Mouse (Mus musculus) hindbrain, embryonic 14.5 days (tissue): ENCODE results near the gene Pdlim4. TPM values are rescaled to one million over a fixed set of nuclear protein-coding genes. Genes with fewer than 3 reads are reported as not detected.

Experiments
- ATAC-seq: fragments of 200-750 bp; cut with Nextera tagmentation; 2 replicates; pipeline ENCODE4 v1.8.0; 2017; ENCODE audit warnings: moderate number of reproducible peaks, mild to moderate bottlenecking, moderate TSS enrichment, moderate library complexity; ENCODE audit not compliant: low FRiP score
- DNase-seq: peaks from one replicate; pipeline ENCODE4 v3.0.0-alpha.2; 2015; ENCODE audit warnings: low spot score
- H3K27ac ChIP-seq: fragments of 300-500 bp; sonication (generic); 2 replicates; pipeline ENCODE4 v1.5.1; 2014; ENCODE audit warnings: mild to moderate bottlenecking, moderate library complexity
- H3K27me3 ChIP-seq: fragments of 300-500 bp; sonication (generic); 2 replicates; pipeline ENCODE4 v1.6.1; 2014; ENCODE audit warnings: mild to moderate bottlenecking, low read length, mixed read lengths; ENCODE audit not compliant: control insufficient read depth, insufficient read depth
- H3K36me3 ChIP-seq: fragments of 300-500 bp; sonication (generic); replicated peaks from 2 replicates; pipeline ENCODE4 v1.6.1; 2014; ENCODE audit not compliant: control insufficient read depth, insufficient read depth
- H3K4me1 ChIP-seq: fragments of 300-500 bp; sonication (generic); replicated peaks from 2 replicates; pipeline ENCODE4 v1.6.1; 2014; ENCODE audit warnings: antibody characterized with exemption, low read length, mixed read lengths; ENCODE audit not compliant: control insufficient read depth, insufficient read depth
- H3K4me2 ChIP-seq: fragments of 300-500 bp; sonication (generic); replicated peaks from 2 replicates; pipeline ENCODE4 v1.6.1; 2014; ENCODE audit warnings: mild to moderate bottlenecking, moderate library complexity
- H3K4me3 ChIP-seq: fragments of 300-500 bp; sonication (generic); replicated peaks from 2 replicates; pipeline ENCODE4 v1.5.1; 2014; ENCODE audit warnings: mild to moderate bottlenecking, low read length
- H3K9ac ChIP-seq: fragments of 300-500 bp; sonication (generic); 2 replicates; pipeline ENCODE4 v1.6.1; 2014
- H3K9me3 ChIP-seq: fragments of 300-500 bp; sonication (generic); 2 replicates; pipeline ENCODE4 v1.6.1; 2016; ENCODE audit warnings: low read length; ENCODE audit not compliant: control insufficient read depth
- WGBS: fragments of 180-500 bp; shearing (Covaris S2); extraction: QIAGEN DNeasy Blood & Tissue Kit; methylation state at CpG from one replicate; pipeline ENCODE4 v1.1.7; 2014; 5-methylcytosine and 5-hydroxymethylcytosine counted together
- polyA plus RNA-seq: library from polyadenylated mRNA; unstranded; fragments of >200 nt; fragmentation: Nextera tagmentation; extraction: Ambion mirVana; gene quantifications from 2 replicates; pipeline ENCODE4 v1.2.1, GENCODE M21; 2014

Pdlim4 gene
- polyA plus RNA-seq, 1 experiment from 2014 or later: 30.0 TPM

DNA sequence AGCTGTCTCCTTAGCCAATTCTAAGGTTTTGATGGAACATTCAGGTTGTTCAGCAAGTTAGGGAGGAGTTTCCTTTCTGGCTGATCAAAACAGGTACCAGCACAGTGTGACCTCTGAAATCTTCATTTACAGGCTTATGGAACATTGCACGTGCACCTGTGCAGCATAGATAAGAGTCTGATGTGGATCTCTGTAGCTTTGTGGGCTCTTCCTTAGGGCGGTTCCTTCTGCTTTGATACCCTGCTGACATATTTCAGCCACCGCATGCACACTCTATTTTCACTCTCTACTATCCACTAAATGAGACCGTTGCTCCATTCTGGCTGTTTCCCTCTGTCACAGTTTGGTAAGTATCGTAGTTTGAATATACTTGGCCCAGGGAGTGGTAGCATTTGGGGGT lies 13.9 kb upstream of the Pdlim4 start:
- Histone ChIP-seq H3K4me1 (no peaks in the 10 kb centered on the region), H3K9ac (no peak overlapping the region), H3K4me2 (no peak overlapping the region), H3K27me3 (no peaks in the 10 kb centered on the region), H3K27ac (no peak overlapping the region), H3K36me3 (no peaks in the 10 kb centered on the region), H3K9me3 (no peaks in the 10 kb centered on the region), H3K4me3 (no peak overlapping the region)
- 94% methylated on average over 5 of the region's 5 CpGs for WGBS
- no peak for ATAC-seq
- DNase-seq: no peak

- Histone ChIP-seq H3K4me3 (no peak overlapping the region), H3K27ac (no peak overlapping the region), H3K9ac (no peak overlapping the region), H3K36me3 (no peaks in the 10 kb centered on the region), H3K4me1 (no peaks in the 10 kb centered on the region), H3K27me3 (no peaks in the 10 kb centered on the region), H3K4me2 (no peak overlapping the region), H3K9me3 (no peaks in the 10 kb centered on the region)
- 39% methylated on average over 7 of the region's 7 CpGs for WGBS
- ATAC-seq: no peak
- no peak for DNase-seq
These were observed 11.6 kb upstream of the Pdlim4 start for GRCm38 (mm10) chr11:54080435-54080834.

DNA sequence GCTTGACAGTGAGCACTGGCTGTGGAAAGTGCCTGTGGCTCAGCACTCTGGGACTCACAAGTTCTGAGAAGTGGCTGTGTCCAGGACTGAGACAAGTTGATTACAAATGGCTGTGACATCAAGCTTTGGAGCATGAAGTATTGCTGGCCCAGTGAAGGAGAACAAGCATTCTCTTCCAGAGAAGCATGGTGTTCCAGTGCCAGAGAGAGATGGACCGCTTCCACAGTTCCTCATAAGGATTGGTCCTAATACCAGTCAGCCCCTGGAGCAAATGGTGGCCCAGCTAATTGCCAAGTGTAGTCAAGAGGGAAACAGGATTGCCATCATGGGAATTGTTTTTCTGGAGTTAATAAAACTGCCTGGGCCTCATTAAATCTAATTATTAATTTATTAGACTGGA lies 7.3 kb upstream of the Pdlim4 start:
- no peaks in the 10 kb centered on the region for H3K9me3 ChIP-seq
- H3K4me3 ChIP-seq: no peak overlapping the region
- H3K27me3 ChIP-seq: no peaks in the 10 kb centered on the region
- no peaks in the 10 kb centered on the region for H3K36me3 ChIP-seq
- H3K9ac ChIP-seq: no peak overlapping the region
- no peaks in the 10 kb centered on the region for H3K4me1 ChIP-seq
- no peak overlapping the region for H3K27ac ChIP-seq
- ATAC-seq (no peak), DNase-seq (no peak)
- 69% methylated on average over 1 of the region's 1 CpGs for WGBS
- H3K4me2 ChIP-seq: no peak overlapping the region

DNA sequence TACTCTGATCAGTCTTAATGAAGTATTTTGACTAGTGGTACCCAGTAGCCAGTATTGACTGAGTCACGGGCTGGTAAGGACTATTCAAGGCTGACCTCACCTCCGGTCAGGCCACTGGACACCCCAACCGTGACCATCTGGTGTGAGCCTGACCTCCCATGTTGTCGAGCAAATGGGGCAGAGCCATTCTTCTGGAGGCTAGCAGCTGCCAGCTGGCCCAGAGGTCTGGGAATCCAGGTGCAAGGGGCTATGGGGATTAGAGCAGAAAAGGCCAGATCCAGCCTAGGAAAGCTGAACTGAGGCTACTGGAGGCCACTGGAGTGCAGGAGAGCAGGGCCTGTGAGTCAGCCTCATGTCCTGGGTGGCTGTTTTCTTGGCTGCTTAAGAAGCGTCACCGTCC lies 6.5 kb upstream of the Pdlim4 start:
- no peaks in the 10 kb centered on the region for H3K27me3 ChIP-seq
- no peaks in the 10 kb centered on the region for H3K9me3 ChIP-seq
- DNase-seq: no peak
- no peak overlapping the region for H3K4me3 ChIP-seq
- H3K9ac ChIP-seq: no peak overlapping the region
- H3K4me2 ChIP-seq: no peak overlapping the region
- no peaks in the 10 kb centered on the region for H3K4me1 ChIP-seq
- H3K27ac ChIP-seq: no peak overlapping the region
- no peak for ATAC-seq
- WGBS: 76% methylated on average over 6 of the region's 6 CpGs
- H3K36me3 ChIP-seq: no peaks in the 10 kb centered on the region

DNA sequence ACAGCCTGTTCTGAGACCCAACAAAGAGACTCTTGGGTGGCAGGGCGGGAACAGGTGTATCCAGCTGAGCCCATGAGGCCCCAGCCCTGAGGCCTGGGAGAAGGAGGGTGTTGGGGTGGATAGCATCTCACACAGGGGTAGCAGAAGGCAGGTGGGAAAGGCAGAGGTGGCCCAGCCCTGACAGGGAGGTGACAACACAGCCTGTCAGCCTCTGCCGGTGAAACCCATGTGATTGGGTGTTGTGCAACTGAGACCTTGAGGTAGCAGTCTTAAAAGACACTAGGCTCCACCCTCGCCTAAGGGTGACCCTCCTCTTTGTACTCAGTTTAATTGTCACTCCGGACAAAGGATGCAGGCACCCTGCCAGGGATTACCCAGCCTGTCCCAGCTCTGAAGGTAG lies 4.5 kb upstream of the Pdlim4 start:
- ATAC-seq: no peak
- no peaks in the 10 kb centered on the region for H3K36me3 ChIP-seq
- DNase-seq: no peak

GRCm38 (mm10) chr11:54071726-54072445 lies 3.1 kb upstream of the Pdlim4 start:
- no peak overlapping the region for H3K4me2 ChIP-seq

More for the DNA sequence above, 4.5 kb upstream of the Pdlim4 start:
- 0 out of 2 replicates have a peak, but pooled peaks cover 3% of the 10 kb centered on the region for H3K4me1 ChIP-seq
- H3K4me3 ChIP-seq: no peak overlapping the region
- no peak overlapping the region for H3K4me2 ChIP-seq
- no peaks in the 10 kb centered on the region for H3K9me3 ChIP-seq
- WGBS: 44% methylated on average over 4 of the region's 4 CpGs
- no peak overlapping the region for H3K27ac ChIP-seq
- no peak overlapping the region for H3K9ac ChIP-seq
- peaks cover 6% of the 10 kb centered on the region; the same call in 1 of the 2 replicates for H3K27me3 ChIP-seq

GRCm38 (mm10) chr11:54067996-54068519 lies 756 bp downstream of the Pdlim4 start:
- H3K4me2 ChIP-seq: peak overlapping the region; percentile 95
- H3K36me3 ChIP-seq: no peaks in the 10 kb centered on the region
- no peak overlapping the region for H3K27ac ChIP-seq
- H3K9ac ChIP-seq: peak overlapping the region; percentile 69; the same call in 1 of the 2 replicates
- peaks cover 6% of the 10 kb centered on the region; the same call in 1 of the 2 replicates for H3K27me3 ChIP-seq
- no peak; the same call in 1 of the 2 replicates for ATAC-seq
- H3K4me3 ChIP-seq: peak overlapping the region; percentile 53
- 30% methylated on average over 4 of the region's 4 CpGs for WGBS
- no peak for DNase-seq
- H3K4me1 ChIP-seq: peaks cover 11% of the 10 kb centered on the region; the same call in 1 of the 2 replicates
- no peaks in the 10 kb centered on the region for H3K9me3 ChIP-seq

More at GRCm38 (mm10) chr11:54071726-54072445, 3.1 kb upstream of the Pdlim4 start:
- H3K9me3 ChIP-seq: no peaks in the 10 kb centered on the region
- H3K4me3 ChIP-seq: no peak overlapping the region
- DNase-seq (no peak), ATAC-seq (no peak)
- no peak overlapping the region for H3K27ac ChIP-seq
- H3K27me3 ChIP-seq: peaks cover 6% of the 10 kb centered on the region; the same call in 1 of the 2 replicates
- H3K4me1 ChIP-seq: peaks cover 11% of the 10 kb centered on the region; the same call in 1 of the 2 replicates
- H3K9ac ChIP-seq: no peak overlapping the region
- H3K36me3 ChIP-seq: no peaks in the 10 kb centered on the region
- 86% methylated on average over 5 of the region's 5 CpGs for WGBS

DNA sequence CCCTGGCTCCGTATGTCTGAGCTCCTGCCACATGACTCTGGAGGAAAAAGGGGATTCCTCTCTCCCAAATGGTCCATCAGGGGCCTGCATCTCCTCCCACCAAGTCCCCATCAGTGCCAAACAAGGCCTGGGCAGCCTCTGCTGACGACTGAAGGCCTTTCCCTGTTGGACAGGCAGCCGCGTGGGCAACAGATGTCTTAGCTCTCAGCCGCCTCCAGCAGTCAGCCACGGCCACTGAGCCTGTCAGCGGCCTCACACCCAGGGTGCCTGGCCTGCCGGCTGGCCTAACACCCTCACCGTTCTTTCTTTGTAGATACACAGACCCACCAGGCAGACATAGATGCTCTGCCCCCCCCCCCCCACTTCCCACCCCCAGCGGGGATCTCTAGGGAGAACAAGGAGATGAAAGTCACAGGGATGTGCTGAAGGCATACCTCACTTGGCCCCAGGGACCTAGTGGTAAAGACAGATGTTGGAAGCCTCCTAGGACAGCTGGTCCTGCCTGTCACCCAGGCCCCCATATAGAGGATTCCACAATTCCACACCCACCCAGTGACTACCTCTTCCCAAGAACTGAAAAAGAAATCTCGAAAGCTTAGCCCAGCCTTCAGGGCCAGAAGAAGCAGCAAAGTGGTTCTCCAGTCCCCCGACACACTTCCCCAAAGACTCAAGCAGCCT lies 1.4 kb downstream of the Pdlim4 start:
- Histone ChIP-seq H3K9ac (no peak overlapping the region; the same call in 1 of the 2 replicates), H3K27ac (no peak overlapping the region), H3K27me3 (peaks cover 6% of the 10 kb centered on the region; the same call in 1 of the 2 replicates), H3K4me3 (peak overlapping the region; percentile 53; the same call in 1 of the 2 replicates), H3K9me3 (no peaks in the 10 kb centered on the region), H3K4me1 (peaks cover 11% of the 10 kb centered on the region; the same call in 1 of the 2 replicates), H3K4me2 (peak overlapping the region; percentile 95), H3K36me3 (no peaks in the 10 kb centered on the region)
- ATAC-seq (no peak), DNase-seq (no peak)
- WGBS: 34% methylated on average over 12 of the region's 12 CpGs

- Histone ChIP-seq H3K9me3 (no peaks in the 10 kb centered on the region), H3K36me3 (no peaks in the 10 kb centered on the region), H3K4me3 (no peak overlapping the region), H3K4me2 (peak overlapping the region; percentile 95), H3K27ac (no peak overlapping the region), H3K4me1 (peaks cover 11% of the 10 kb centered on the region; the same call in 1 of the 2 replicates), H3K27me3 (peaks cover 6% of the 10 kb centered on the region; the same call in 1 of the 2 replicates), H3K9ac (no peak overlapping the region)
- DNase-seq: no peak
- WGBS: 87% methylated on average over 5 of the region's 5 CpGs
- ATAC-seq: no peak
These were observed 2.4 kb downstream of the Pdlim4 start for GRCm38 (mm10) chr11:54066400-54066799.
